Mouse (Mus musculus): ENCODE measurements at regions not wholly inside any gene's neighbourhood (a gene's known extent, or its start where the extent isn't known, plus 50 kb on each side); places are given as distances from the start of the nearest gene placed in this dataset.

GRCm38 (mm10) chr14:104297316-104298311, 170.2 kb downstream of the Pou4f1 start:
- H3K4me3 ChIP-seq = no peak overlapping the region
- no peaks in the 10 kb centered on the region for H3K36me3 ChIP-seq
- no peak overlapping the region for H3K27ac ChIP-seq
- H3K27me3 ChIP-seq = no peaks in the 10 kb centered on the region
- 25% methylated on average over 15 of the region's 15 CpGs for WGBS
- H3K9me3 ChIP-seq = no peaks in the 10 kb centered on the region
- H3K4me1 ChIP-seq = no peaks in the 10 kb centered on the region
- H3K4me2 ChIP-seq = no peak overlapping the region
- H3K9ac ChIP-seq = no peak overlapping the region
- ATAC-seq (ENCODE audit: insufficient number of reproducible peaks, low FRiP score, low TSS enrichment, low read depth) = no peak

GRCm38 (mm10) chr14:104293814-104294213, 174.0 kb downstream of the Pou4f1 start:
- WGBS = 54% methylated on average over 4 of the region's 4 CpGs

GRCm38 (mm10) chr14:104293147-104293546, 174.7 kb downstream of the Pou4f1 start:
- ATAC-seq (ENCODE audit: insufficient number of reproducible peaks, low FRiP score, low TSS enrichment, low read depth) = no peak
- H3K4me3 ChIP-seq = no peak overlapping the region
- WGBS = 92% methylated on average over 2 of the region's 2 CpGs

More at GRCm38 (mm10) chr14:104293814-104294213, 174.0 kb downstream of the Pou4f1 start:
- Histone ChIP-seq H3K27ac (no peak overlapping the region), H3K4me2 (no peak overlapping the region), H3K36me3 (no peaks in the 10 kb centered on the region), H3K9me3 (no peaks in the 10 kb centered on the region), H3K4me3 (no peak overlapping the region), H3K4me1 (no peaks in the 10 kb centered on the region), H3K9ac (no peak overlapping the region), H3K27me3 (no peaks in the 10 kb centered on the region)
- no peak for ATAC-seq (ENCODE audit: insufficient number of reproducible peaks, low FRiP score, low TSS enrichment, low read depth)

GRCm38 (mm10) chr14:104280353-104280752, 187.4 kb downstream of the Pou4f1 start:
- Histone ChIP-seq H3K4me3 (no peak overlapping the region), H3K27me3 (no peaks in the 10 kb centered on the region), H3K4me1 (no peaks in the 10 kb centered on the region), H3K27ac (no peak overlapping the region), H3K9me3 (no peaks in the 10 kb centered on the region), H3K4me2 (no peak overlapping the region), H3K36me3 (no peaks in the 10 kb centered on the region), H3K9ac (no peak overlapping the region)
- WGBS = 88% methylated on average over 6 of the region's 6 CpGs
- ATAC-seq (ENCODE audit: insufficient number of reproducible peaks, low FRiP score, low TSS enrichment, low read depth) = no peak

More at GRCm38 (mm10) chr14:104293147-104293546, 174.7 kb downstream of the Pou4f1 start:
- no peaks in the 10 kb centered on the region for H3K27me3 ChIP-seq
- H3K36me3 ChIP-seq = no peaks in the 10 kb centered on the region
- H3K9me3 ChIP-seq = no peaks in the 10 kb centered on the region
- no peaks in the 10 kb centered on the region for H3K4me1 ChIP-seq
- no peak overlapping the region for H3K9ac ChIP-seq
- no peak overlapping the region for H3K27ac ChIP-seq
- no peak overlapping the region for H3K4me2 ChIP-seq

- Histone ChIP-seq H3K9ac (no peak overlapping the region), H3K9me3 (no peaks in the 10 kb centered on the region), H3K36me3 (no peaks in the 10 kb centered on the region), H3K4me1 (no peaks in the 10 kb centered on the region), H3K27ac (no peak overlapping the region), H3K4me2 (no peak overlapping the region), H3K4me3 (no peak overlapping the region), H3K27me3 (no peaks in the 10 kb centered on the region)
- 63% methylated on average over 5 of the region's 5 CpGs for WGBS
- ATAC-seq (ENCODE audit: insufficient number of reproducible peaks, low FRiP score, low TSS enrichment, low read depth) = no peak
These were observed 187.9 kb downstream of the Pou4f1 start for GRCm38 (mm10) chr14:104279890-104280289.

GRCm38 (mm10) chr14:104274752-104275151, 193.0 kb downstream of the Pou4f1 start:
- H3K4me2 ChIP-seq = no peak overlapping the region
- H3K4me1 ChIP-seq = no peaks in the 10 kb centered on the region
- H3K27ac ChIP-seq = no peak overlapping the region
- H3K9ac ChIP-seq = no peak overlapping the region
- 79% methylated on average over 4 of the region's 4 CpGs for WGBS
- ATAC-seq (ENCODE audit: insufficient number of reproducible peaks, low FRiP score, low TSS enrichment, low read depth) = no peak
- no peak overlapping the region for H3K4me3 ChIP-seq
- H3K9me3 ChIP-seq = no peaks in the 10 kb centered on the region
- H3K36me3 ChIP-seq = no peaks in the 10 kb centered on the region
- no peaks in the 10 kb centered on the region for H3K27me3 ChIP-seq

GRCm38 (mm10) chr14:104264919-104265764, 202.7 kb downstream of the Pou4f1 start:
- Histone ChIP-seq H3K9ac (no peak overlapping the region), H3K27ac (no peak overlapping the region), H3K4me1 (no peaks in the 10 kb centered on the region), H3K4me3 (no peak overlapping the region), H3K36me3 (no peaks in the 10 kb centered on the region), H3K4me2 (no peak overlapping the region), H3K9me3 (no peaks in the 10 kb centered on the region), H3K27me3 (no peaks in the 10 kb centered on the region)
- WGBS = 73% methylated on average over 6 of the region's 6 CpGs
- ATAC-seq (ENCODE audit: insufficient number of reproducible peaks, low FRiP score, low TSS enrichment, low read depth) = no peak

- H3K27ac ChIP-seq = no peak overlapping the region
- WGBS = 78% methylated on average over 5 of the region's 5 CpGs
- no peaks in the 10 kb centered on the region for H3K4me1 ChIP-seq
- H3K4me3 ChIP-seq = no peak overlapping the region
- no peak overlapping the region for H3K9ac ChIP-seq
- no peaks in the 10 kb centered on the region for H3K9me3 ChIP-seq
- no peaks in the 10 kb centered on the region for H3K27me3 ChIP-seq
- no peak overlapping the region for H3K4me2 ChIP-seq
- no peaks in the 10 kb centered on the region for H3K36me3 ChIP-seq
- no peak for ATAC-seq (ENCODE audit: insufficient number of reproducible peaks, low FRiP score, low TSS enrichment, low read depth)
These were observed 250.8 kb downstream of the Pou4f1 start for GRCm38 (mm10) chr14:104216965-104217364.

- Histone ChIP-seq H3K36me3 (no peaks in the 10 kb centered on the region), H3K4me2 (no peak overlapping the region), H3K27ac (no peak overlapping the region), H3K4me3 (no peak overlapping the region), H3K9me3 (no peaks in the 10 kb centered on the region), H3K4me1 (no peaks in the 10 kb centered on the region), H3K27me3 (no peaks in the 10 kb centered on the region), H3K9ac (no peak overlapping the region)
- peak; percentile 69; the same call in 1 of the 2 replicates for ATAC-seq (ENCODE audit: insufficient number of reproducible peaks, low FRiP score, low TSS enrichment, low read depth)
- 63% methylated on average over 3 of the region's 3 CpGs for WGBS
These were observed 257.1 kb downstream of the Pou4f1 start for GRCm38 (mm10) chr14:104210719-104211118.

GRCm38 (mm10) chr14:104208855-104209254, 258.9 kb downstream of the Pou4f1 start:
- WGBS = 66% methylated on average over 4 of the region's 4 CpGs
- no peak overlapping the region for H3K27ac ChIP-seq
- no peak overlapping the region for H3K4me3 ChIP-seq
- H3K9ac ChIP-seq = no peak overlapping the region
- no peaks in the 10 kb centered on the region for H3K36me3 ChIP-seq
- H3K4me2 ChIP-seq = no peak overlapping the region
- no peaks in the 10 kb centered on the region for H3K4me1 ChIP-seq
- ATAC-seq (ENCODE audit: insufficient number of reproducible peaks, low FRiP score, low TSS enrichment, low read depth) = no peak
- no peaks in the 10 kb centered on the region for H3K27me3 ChIP-seq
- no peaks in the 10 kb centered on the region for H3K9me3 ChIP-seq

- Histone ChIP-seq H3K9ac (no peak overlapping the region), H3K4me3 (no peak overlapping the region), H3K4me2 (no peak overlapping the region), H3K27me3 (no peaks in the 10 kb centered on the region), H3K36me3 (no peaks in the 10 kb centered on the region), H3K9me3 (no peaks in the 10 kb centered on the region), H3K27ac (no peak overlapping the region), H3K4me1 (no peaks in the 10 kb centered on the region)
- ATAC-seq (ENCODE audit: insufficient number of reproducible peaks, low FRiP score, low TSS enrichment, low read depth) = no peak
- WGBS = 52% methylated on average over 7 of the region's 7 CpGs
These were observed 259.6 kb downstream of the Pou4f1 start for GRCm38 (mm10) chr14:104208040-104208816.
